ENCODE assay signal across 27 mouse cellular contexts in the genomic region with DNA sequence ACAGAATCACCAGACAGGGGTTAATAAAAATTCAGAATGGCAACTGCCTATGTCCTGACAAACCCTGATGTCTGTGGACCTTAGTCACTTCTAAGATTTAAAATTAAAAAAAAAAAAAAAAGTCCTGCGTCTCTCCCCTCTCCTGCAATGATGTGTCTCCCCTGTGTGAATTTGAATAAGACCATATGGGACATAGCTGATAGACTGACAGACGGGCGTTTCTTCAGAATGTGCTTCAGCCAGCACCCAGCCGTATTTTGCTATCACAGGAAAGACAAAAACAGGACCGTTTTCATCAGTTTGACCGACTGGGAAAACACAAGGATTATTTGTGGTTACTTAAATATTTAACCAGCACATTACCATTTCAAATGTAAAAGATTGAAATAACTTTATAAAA.
DNase-seq lines count a peak whose midpoint lies in the region; ATAC-seq lines count a peak whose summit lies in the region.
"Had no signal": no experiment of that assay in that cellular context is flagged by ENCODE, and none has a peak within 500 bp of the region (broad histone marks: within the 10 kb centered on the region; RNA-seq: fewer than 3 reads in every experiment).

No protein-coding gene starts in this region.

- 21% methylated on average over 6 of the region's 6 CpGs for WGBS in midbrain, embryonic 11.5 days
- 16% methylated on average over 6 of the region's 6 CpGs for WGBS in midbrain, embryonic 16.5 days
- WGBS in midbrain, embryonic 14.5 days: 8% methylated on average over 6 of the region's 6 CpGs

- H3K4me3 ChIP-seq in midbrain, embryonic 11.5 days (ENCODE audit: low read depth, low read length): no peak overlapping the region
- H3K4me3 ChIP-seq in midbrain, embryonic 16.5 days (ENCODE audit: low read depth, low read length): no peak overlapping the region
- no peak overlapping the region for H3K4me3 ChIP-seq in midbrain, embryonic 14.5 days (replicated peaks; ENCODE audit: low read depth, low read length)
- H3K4me3 ChIP-seq: embryonic facial prominence, embryonic 13.5 days; kidney, embryonic 15.5 days; layer of hippocampus, adult 2 months; lung, embryonic 15.5 days; stomach, embryonic 15.5 days had no signal

- H3K9me3 ChIP-seq in midbrain, embryonic 11.5 days (ENCODE audit: control insufficient read depth, low read length): no peaks in the 10 kb centered on the region
- no peaks in the 10 kb centered on the region for H3K9me3 ChIP-seq in midbrain, embryonic 16.5 days (replicated peaks; ENCODE audit: control insufficient read depth, low read length, poor library complexity, severe bottlenecking)
- H3K9me3 ChIP-seq in midbrain, embryonic 14.5 days (ENCODE audit: control insufficient read depth, low read length): no peaks in the 10 kb centered on the region
- H3K9me3 ChIP-seq: embryonic facial prominence, embryonic 13.5 days; kidney, embryonic 15.5 days; lung, embryonic 15.5 days; stomach, embryonic 15.5 days had no signal

- intact Hi-C loops in heart, postnatal 36 days (cut with DNase I): loop anchor here (10.0 kb wide), 1 partner anchor 962 kb away; no protein-coding TSS in a partner anchor

- peak overlapping the region; percentile 53; the same call in 1 of the 2 replicates for H3K27ac ChIP-seq in midbrain, embryonic 11.5 days (ENCODE audit: low read depth, low read length)
- H3K27ac ChIP-seq in midbrain, embryonic 16.5 days (ENCODE audit: low read length): no peak overlapping the region
- peak overlapping the region; percentile 61; the same call in 1 of the 2 replicates for H3K27ac ChIP-seq in midbrain, embryonic 14.5 days (replicated peaks; ENCODE audit: low read depth, low read length)
- H3K27ac ChIP-seq: embryonic facial prominence, embryonic 13.5 days; kidney, embryonic 15.5 days; layer of hippocampus, adult 2 months; liver, embryonic 14.5 days; lung, embryonic 15.5 days; stomach, embryonic 15.5 days had no signal

- H3K9ac ChIP-seq in midbrain, embryonic 11.5 days (ENCODE audit: low read length): peak overlapping the region; percentile 25; the same call in 1 of the 2 replicates
- H3K9ac ChIP-seq in midbrain, embryonic 16.5 days (ENCODE audit: low read depth, low read length): no peak overlapping the region
- H3K9ac ChIP-seq in midbrain, embryonic 14.5 days (replicated peaks; ENCODE audit: low read length): no peak overlapping the region; the same call in 1 of the 2 replicates
- H3K9ac ChIP-seq: embryonic facial prominence, embryonic 13.5 days; kidney, embryonic 15.5 days; liver, embryonic 14.5 days; lung, embryonic 15.5 days; stomach, embryonic 15.5 days had no signal

- H3K4me2 ChIP-seq in midbrain, embryonic 11.5 days: peak overlapping the region; percentile 28
- H3K4me2 ChIP-seq in midbrain, embryonic 16.5 days (ENCODE audit: low read length): no peak overlapping the region
- peak overlapping the region; percentile 47 for H3K4me2 ChIP-seq in midbrain, embryonic 14.5 days (ENCODE audit: low read length)
- H3K4me2 ChIP-seq: embryonic facial prominence, embryonic 13.5 days; kidney, embryonic 15.5 days; lung, embryonic 15.5 days; stomach, embryonic 15.5 days had no signal

- peaks cover 49% of the 10 kb centered on the region for H3K4me1 ChIP-seq in midbrain, embryonic 11.5 days (ENCODE audit: control insufficient read depth, insufficient read depth, low read length)
- peaks cover 13% of the 10 kb centered on the region for H3K4me1 ChIP-seq in midbrain, embryonic 16.5 days (ENCODE audit: control insufficient read depth, insufficient read depth, low read length)
- H3K4me1 ChIP-seq in midbrain, embryonic 14.5 days (ENCODE audit: control insufficient read depth, insufficient read depth, low read length): peaks cover 45% of the 10 kb centered on the region
- H3K4me1 ChIP-seq: stomach, embryonic 15.5 days had no signal

- H3K27me3 ChIP-seq in midbrain, embryonic 11.5 days (ENCODE audit: control insufficient read depth, insufficient read depth, low read length): no peaks in the 10 kb centered on the region
- no peaks in the 10 kb centered on the region for H3K27me3 ChIP-seq in midbrain, embryonic 16.5 days (ENCODE audit: control insufficient read depth, insufficient read depth, low read depth, low read length)
- H3K27me3 ChIP-seq in midbrain, embryonic 14.5 days (ENCODE audit: control insufficient read depth, insufficient read depth, low read length): no peaks in the 10 kb centered on the region
- H3K27me3 ChIP-seq: kidney, embryonic 15.5 days; lung, embryonic 15.5 days; stomach, embryonic 15.5 days had no signal

- ATAC-seq in midbrain, embryonic 11.5 days (ENCODE audit: low FRiP score): no peak
- no peak for ATAC-seq in midbrain, embryonic 16.5 days
- ATAC-seq in midbrain, embryonic 14.5 days (ENCODE audit: low FRiP score, low TSS enrichment): no peak
- no peak for ATAC-seq in monocyte, adult 5-6 weeks (replicated peaks; ENCODE audit: insufficient number of reproducible peaks, low FRiP score, low TSS enrichment, poor library complexity, severe bottlenecking)
- ATAC-seq: CD4-positive, CD25-positive, alpha-beta regulatory T cell, adult 4 months; inflammation-experienced regulatory T-cells, adult 6 months had no signal

- DNase-seq in heart, adult 11 months: peak; percentile 2
- DNase-seq in heart, postnatal 36 days: no peak
- peak; percentile 83 for DNase-seq in midbrain, embryonic 11.5 days (ENCODE audit: low spot score, missing footprints)
- no peak for DNase-seq in midbrain, embryonic 14.5 days
- no peak for DNase-seq in layer of hippocampus, adult 11-12 months (ENCODE audit: low spot score)
- DNase-seq: adrenal gland, postnatal 14 days; cerebellum, adult 11-12 months; cerebellum, adult 9-11 months; gastrocnemius, postnatal 10 days; heart, postnatal 14 days; kidney, adult 11 months; kidney, postnatal 25 days; liver; retina, postnatal 1 day; right cerebral cortex, postnatal 14 days; thymus, adult 18-20 months; thymus, postnatal 25 days had no signal

- H3K36me3 ChIP-seq in midbrain, embryonic 11.5 days (ENCODE audit: control insufficient read depth, insufficient read depth, low read length): no peaks in the 10 kb centered on the region
- H3K36me3 ChIP-seq in midbrain, embryonic 16.5 days (ENCODE audit: control insufficient read depth, insufficient read depth, low read length): no peaks in the 10 kb centered on the region
- H3K36me3 ChIP-seq in midbrain, embryonic 14.5 days (ENCODE audit: control insufficient read depth, insufficient read depth, low read length): no peaks in the 10 kb centered on the region
- H3K36me3 ChIP-seq: embryonic facial prominence, embryonic 13.5 days; kidney, embryonic 15.5 days; lung, embryonic 15.5 days; stomach, embryonic 15.5 days had no signal

Comparison
In these comparisons a context has a peak if more than half of its experiments do, and no peak if none do; other contexts are left out.
1. DNase-seq: peak in heart, adult 11 months (single experiment) and midbrain, embryonic 11.5 days (single experiment); none in heart, postnatal 36 days (0 of 2), midbrain, embryonic 14.5 days (single experiment) and layer of hippocampus, adult 11-12 months (single experiment).